Mouse (Mus musculus) CD4-positive naive resting alpha-beta T cell, adult 57 days (primary cell): ENCODE results near the gene 4930407I10Rik. TPM values are rescaled to one million over a fixed set of nuclear protein-coding genes. Genes with fewer than 3 reads are reported as not detected.

Source experiments
- total RNA-seq: library from RNA; stranded (reverse); gene quantifications from one replicate; pipeline ENCODE4 v1.2.4, GENCODE M21; 2023

The 4930407I10Rik gene
- total RNA-seq: not detected

DNA sequence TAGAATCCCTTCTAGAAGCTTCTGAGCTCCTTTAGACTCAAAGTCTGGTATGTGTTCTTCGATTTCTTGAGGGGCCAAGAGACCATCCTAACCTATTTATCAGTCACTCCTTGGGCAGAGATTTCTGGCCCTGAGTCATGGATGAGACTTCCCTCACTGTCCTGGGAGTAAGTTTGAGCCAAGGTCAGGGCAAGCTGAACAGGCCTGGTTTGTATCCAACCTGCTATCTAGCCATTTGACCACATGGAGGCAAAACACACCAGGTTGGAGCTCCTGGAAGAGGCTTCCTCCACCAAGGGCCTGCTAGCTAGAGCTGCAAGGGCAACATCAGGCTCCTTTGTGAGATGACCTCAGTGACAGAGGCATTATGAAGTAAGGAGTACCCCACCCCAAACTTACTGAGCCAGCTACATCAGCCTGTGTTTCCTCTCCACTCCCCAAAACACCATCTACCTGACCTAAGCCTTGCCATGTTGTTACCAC is at the start of gene 4930407I10Rik:
Gene 4930407I10Rik (plus strand): TSS at position 433 of the 483 bp plus-strand sequence.

GRCm38 (mm10) chr15:82033762-82034161 is 25.2 kb upstream of the 4930407I10Rik start, which contains the start of gene Desi1:
Gene Desi1 (minus strand): TSS chr15:82033862.

GRCm38 (mm10) chr15:82047080-82047883 is 11.7 kb upstream of the 4930407I10Rik start, which contains the start of gene Snu13:
Gene Snu13 (minus strand): TSS chr15:82047598.

DNA sequence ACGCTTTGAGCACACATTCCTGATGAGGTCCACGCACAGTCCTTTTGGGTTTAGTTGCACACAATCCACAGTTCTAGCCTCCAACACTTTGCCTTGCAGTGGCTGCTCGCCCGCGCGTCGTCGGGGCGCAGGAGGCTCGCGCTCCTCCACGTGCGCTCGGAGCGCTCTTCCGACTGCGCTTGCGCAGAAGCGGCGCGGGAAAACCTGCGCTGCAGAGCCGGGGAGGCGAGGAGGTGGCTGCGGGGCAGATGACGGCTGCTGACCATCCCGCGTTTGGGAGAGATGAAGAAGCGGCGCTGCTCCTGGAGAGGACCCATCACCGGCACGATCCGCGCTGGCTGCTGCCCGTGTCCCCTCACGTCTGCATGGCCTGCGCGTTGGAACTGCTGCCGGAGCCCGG is 10.9 kb downstream of the 4930407I10Rik start, which contains the start of gene Mei1:
Gene Mei1 (plus strand): TSS at position 99 of the 400 bp plus-strand sequence.

Other genes with a start within 250 kb of the 4930407I10Rik start
- gene Tob2, start 200.4 kb upstream of the 4930407I10Rik start, total RNA-seq: 97.9 TPM
- gene Phf5a, start 187.2 kb upstream of the 4930407I10Rik start, total RNA-seq: 69.0 TPM
- 134 TPM for gene Aco2, start 186.8 kb upstream of the 4930407I10Rik start, total RNA-seq
- gene Polr3h, start 132.9 kb upstream of the 4930407I10Rik start, total RNA-seq: 12.4 TPM
- gene Csdc2, start 122.4 kb upstream of the 4930407I10Rik start, total RNA-seq: not detected
- 19.6 TPM for gene Pmm1, start 98.2 kb upstream of the 4930407I10Rik start, total RNA-seq
- gene 1700029P11Rik, start 78.6 kb upstream of the 4930407I10Rik start, total RNA-seq: not detected
- gene Xrcc6, start 71.3 kb upstream of the 4930407I10Rik start, total RNA-seq: 35.7 TPM
- 23.9 TPM for gene Desi1, start 25.3 kb upstream of the 4930407I10Rik start, total RNA-seq
- 93.2 TPM for gene Snu13, start 11.6 kb upstream of the 4930407I10Rik start, total RNA-seq
- gene Mei1, start 10.8 kb downstream of the 4930407I10Rik start, total RNA-seq: not detected
- gene Ccdc134, start 68.8 kb downstream of the 4930407I10Rik start, total RNA-seq: 36.7 TPM
- gene Srebf2, start 88.0 kb downstream of the 4930407I10Rik start, total RNA-seq: 211 TPM
- gene Shisa8, start 153.7 kb downstream of the 4930407I10Rik start, total RNA-seq: not detected
- gene Tnfrsf13c, start 165.2 kb downstream of the 4930407I10Rik start, total RNA-seq: 9.7 TPM
- gene Cenpm, start 185.6 kb downstream of the 4930407I10Rik start, total RNA-seq: not detected
- not detected for gene 1500009C09Rik, start 193.2 kb downstream of the 4930407I10Rik start, total RNA-seq
- gene Sept3, start 215.7 kb downstream of the 4930407I10Rik start, total RNA-seq: not detected
- gene Wbp2nl, start 239.8 kb downstream of the 4930407I10Rik start, total RNA-seq: not detected